Mouse (Mus musculus) lung, adult 2 months (tissue): ENCODE data around the gene Txk. TPM values are rescaled to one million over a fixed set of nuclear protein-coding genes. Genes with fewer than 3 reads are reported as not detected.

Experiments
- DNase-seq: peaks from one replicate; pipeline ENCODE4 v3.0.0; 2022
- H3K4me1 ChIP-seq: fragments of 200-500 bp; 2 replicates; pipeline ENCODE4 v1.6.1; 2011; ENCODE audit warnings: low read length; ENCODE audit not compliant: control insufficient read depth, insufficient read depth
- H3K4me3 ChIP-seq: fragments of 200-500 bp; replicated peaks from 2 replicates; pipeline ENCODE3; 2011; ENCODE audit warnings: low read depth, mild to moderate bottlenecking, control low read depth, low read length; ENCODE audit errors: extremely low read depth
- CTCF ChIP-seq: fragments of 200-500 bp; IDR thresholded peaks from 2 replicates; pipeline ENCODE4 v1.5.1; 2011; ENCODE audit warnings: mild to moderate bottlenecking, low read length, control low read depth; ENCODE audit not compliant: insufficient read depth
- POLR2A ChIP-seq: fragments of 200-500 bp; IDR thresholded peaks from 2 replicates; pipeline ENCODE4 v1.6.1; 2011; ENCODE audit warnings: low read depth, mild to moderate bottlenecking, control low read depth, low read length, borderline replicate concordance; ENCODE audit errors: extremely low read depth
- WGBS: fragments of 180-500 bp; shearing (Covaris S2); methylation state at CpG from one replicate; pipeline ENCODE4 v1.1.7; 2018; 5-methylcytosine and 5-hydroxymethylcytosine counted together
- polyA plus RNA-seq: library from polyadenylated mRNA; depleted of rRNA; stranded (reverse); fragments of >200 nt; gene quantifications from 2 replicates; pipeline ENCODE4 v1.2.3, GENCODE M21; 2012; rRNA removed

Txk gene
- polyA plus RNA-seq, 1 experiment, result 0.75 TPM

DNA sequence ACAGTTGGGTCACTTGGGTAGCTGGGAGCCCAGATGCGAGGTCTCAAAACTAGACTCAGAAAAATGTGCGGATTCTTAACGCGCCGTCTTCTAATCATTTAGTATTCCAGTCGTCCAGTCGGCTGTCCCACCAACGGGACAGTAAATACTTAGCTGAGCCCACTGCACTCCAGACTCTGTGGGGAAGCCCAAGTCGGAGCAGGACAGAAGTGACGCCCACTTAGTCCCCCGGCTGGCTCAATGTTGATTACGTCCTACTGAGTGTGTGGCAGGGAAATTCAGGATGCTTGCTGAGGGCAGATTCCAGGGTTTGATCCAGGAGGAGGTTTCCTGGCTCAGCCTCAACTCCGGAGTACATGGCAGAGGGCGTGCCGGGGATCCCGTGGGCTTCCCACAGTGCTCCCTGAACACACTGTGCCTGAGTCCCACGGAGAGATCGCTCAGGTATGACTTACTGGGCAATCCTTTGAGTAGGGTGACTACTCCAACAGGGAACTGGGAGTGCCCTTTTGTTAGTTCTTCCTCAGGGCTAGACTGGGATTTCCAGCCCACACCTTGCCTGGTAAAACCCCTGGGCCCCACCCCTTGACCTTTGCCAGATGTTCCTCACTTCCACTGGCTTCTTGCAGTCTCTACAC, 104.5 kb downstream of the Txk start:
- WGBS, result 8% methylated on average over 18 of the region's 18 CpGs
- H3K4me1 ChIP-seq, result no peaks in the 10 kb centered on the region
- peak overlapping the region; percentile 66 for H3K4me3 ChIP-seq
- TF ChIP-seq POLR2A (no peak), CTCF (no peak)
- peak; percentile 17 for DNase-seq

DNA sequence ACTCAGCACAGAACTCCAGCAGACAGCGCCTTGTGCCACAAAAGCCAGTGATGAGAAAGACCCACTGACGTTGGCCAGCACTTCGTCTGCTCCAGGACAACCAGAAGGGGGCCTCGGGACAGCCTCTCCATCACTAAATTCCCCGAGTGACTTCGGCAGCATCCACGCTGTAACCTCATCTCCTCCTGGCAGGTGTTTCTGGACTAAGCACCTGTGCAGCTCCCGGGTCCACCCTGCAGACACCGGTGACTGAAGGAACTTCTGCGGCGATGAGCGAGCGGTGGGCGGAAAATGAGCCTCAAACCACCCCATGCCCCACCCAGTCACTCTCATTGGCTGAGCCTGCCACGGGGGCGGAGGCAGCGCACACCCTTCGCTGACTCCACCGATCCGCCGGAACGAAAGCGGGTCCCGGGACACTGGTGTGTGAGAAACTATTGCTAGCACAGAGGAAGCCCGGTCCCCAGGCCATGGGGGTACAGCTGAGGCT, 105.1 kb downstream of the Txk start, which contains the start of gene Nipal1:
Gene Nipal1 (plus strand): TSS at position 378 of the 490 bp plus-strand sequence.
- under 1% methylated on average over 25 of the region's 25 CpGs for WGBS
- TF ChIP-seq POLR2A (no peak; the same call in 1 of the 2 replicates), CTCF (no peak)
- Histone ChIP-seq H3K4me1 (no peaks in the 10 kb centered on the region), H3K4me3 (peak within 1 kb of the TSS; percentile 66)
- peak; percentile 47 for DNase-seq

DNA sequence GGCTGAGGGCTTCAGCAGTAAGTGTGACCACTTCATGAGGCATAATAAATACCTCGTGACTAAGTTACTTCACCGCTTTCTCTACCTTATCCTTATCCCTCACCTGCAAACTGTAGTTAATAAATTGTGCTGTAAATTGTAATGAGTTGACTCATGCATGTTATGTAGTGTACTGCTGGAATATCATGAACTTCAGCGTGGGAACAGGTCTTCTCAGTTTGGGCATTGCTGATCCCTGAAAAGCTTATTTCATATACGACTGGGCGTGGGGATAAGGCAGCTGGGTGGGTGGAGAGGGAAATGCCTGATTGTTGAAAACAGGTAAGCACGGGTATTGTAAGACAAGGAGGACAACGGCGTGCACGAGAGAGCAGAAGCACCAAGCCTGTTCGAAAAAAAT, 105.6 kb downstream of the Txk start:
- H3K4me1 ChIP-seq, result no peaks in the 10 kb centered on the region

DNA sequence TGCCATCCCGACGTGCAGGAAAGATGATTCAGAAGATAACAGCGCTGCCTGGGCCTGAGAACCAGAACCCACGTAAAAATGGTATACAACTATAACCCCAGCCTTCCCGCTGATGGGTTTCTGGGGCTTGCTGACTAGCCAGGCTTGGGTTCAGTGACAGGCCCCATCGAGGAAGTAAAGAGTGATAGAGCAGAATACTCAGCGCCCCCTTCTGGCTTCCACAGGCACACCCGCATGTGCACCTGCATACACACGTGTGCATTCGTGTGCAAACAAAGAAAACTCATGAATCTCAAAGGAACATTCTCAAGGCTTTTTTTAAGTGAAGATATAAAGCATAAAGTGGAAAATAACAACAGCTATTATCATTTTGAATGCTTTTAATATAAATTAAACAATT, 106.4 kb downstream of the Txk start:
- TF ChIP-seq CTCF (peak; percentile 43), POLR2A (no peak)
- 30% methylated on average over 10 of the region's 10 CpGs for WGBS

More for the DNA sequence above, 105.6 kb downstream of the Txk start:
- WGBS, result 23% methylated on average over 10 of the region's 10 CpGs
- H3K4me3 ChIP-seq, result no peak overlapping the region
- no peak for TF ChIP-seq CTCF
- TF ChIP-seq POLR2A, result no peak
- no peak for DNase-seq

More for the DNA sequence above, 106.4 kb downstream of the Txk start:
- Histone ChIP-seq H3K4me1 (no peaks in the 10 kb centered on the region), H3K4me3 (no peak overlapping the region)
- DNase-seq, result no peak

Other genes with a start within 250 kb of the Txk start
- gene Corin, start 248.3 kb downstream of the Txk start, polyA plus RNA-seq, result 0.61 and 1.2 TPM in 2 replicates
- 4.6 and 6.3 TPM in 2 replicates for gene Nfxl1, start 193.1 kb downstream of the Txk start, polyA plus RNA-seq
- not detected in 2 replicates for gene Zar1, start 171.5 kb downstream of the Txk start, polyA plus RNA-seq
- not detected in 2 replicates for gene Gm5868, start 165.2 kb downstream of the Txk start, polyA plus RNA-seq
- gene Cnga1, start 108.5 kb downstream of the Txk start, polyA plus RNA-seq, result 0.04 and 0.08 TPM in 2 replicates
- gene Nipal1, start 105.0 kb downstream of the Txk start, polyA plus RNA-seq, result 2.2 and 3.6 TPM in 2 replicates
- 3.0 and 4.2 TPM in 2 replicates for gene Tec, start 115.7 kb upstream of the Txk start, polyA plus RNA-seq
- 21.9 and 35.1 TPM in 2 replicates for gene Slain2, start 161.5 kb upstream of the Txk start, polyA plus RNA-seq
- not detected in 2 replicates for gene Gm10135, start 221.9 kb upstream of the Txk start, polyA plus RNA-seq